Mouse (Mus musculus): ENCODE measurements around the gene Ets2.

- TF ChIP-seq POLR2A (IDR thresholded peaks at IDR 0.05; ENCODE audit: control insufficient read depth in 1 of 2, insufficient read depth in 1 of 2, low read depth in 1 of 2, low read length in 2 of 2, poor library complexity in 1 of 2) (no peak), ZC3H11A (IDR thresholded peaks at IDR 0.05; ENCODE audit: low read depth, low read length) (no peak), NELFE (IDR thresholded peaks at IDR 0.05; ENCODE audit: low read depth, low read length) (no peak)
Measured at GRCm38 (mm10) chr16:95716061-95716706, 14.3 kb downstream of the Ets2 start.

Measured in MEL (cell line).